Mouse (Mus musculus) liver, embryonic 11.5 days (tissue): Measurements from ENCODE around the gene Nr1h3. TPM values are rescaled to one million over a fixed set of nuclear protein-coding genes. Genes with fewer than 3 reads are reported as not detected.

Experiments
- ATAC-seq: fragments of 200-750 bp; cut with Nextera tagmentation; replicated peaks from 2 replicates; pipeline ENCODE4 v1.8.0; 2017; ENCODE audit warnings: moderate number of reproducible peaks, mild to moderate bottlenecking, moderate TSS enrichment, moderate library complexity; ENCODE audit not compliant: low FRiP score
- DNase-seq: peaks from one replicate; pipeline ENCODE4 v3.0.0-alpha.2; 2017; ENCODE audit warnings: low spot score
- H3K27ac ChIP-seq: fragments of 300-500 bp; sonication (generic); 2 replicates; pipeline ENCODE4 v1.5.1; 2014; ENCODE audit warnings: mild to moderate bottlenecking, low read depth, low read length, control low read depth
- H3K27me3 ChIP-seq: fragments of 300-500 bp; sonication (generic); replicated peaks from 2 replicates; pipeline ENCODE4 v1.6.1; 2014; ENCODE audit warnings: low read length, mixed read lengths; ENCODE audit not compliant: control insufficient read depth, insufficient read depth
- H3K36me3 ChIP-seq: fragments of 300-500 bp; sonication (generic); 2 replicates; pipeline ENCODE4 v1.6.1; 2014; ENCODE audit warnings: mild to moderate bottlenecking, low read length, moderate library complexity, mixed read lengths; ENCODE audit not compliant: control insufficient read depth, insufficient read depth
- H3K4me1 ChIP-seq: fragments of 300-500 bp; sonication (generic); replicated peaks from 2 replicates; pipeline ENCODE4 v1.6.1; 2014; ENCODE audit warnings: low read length, mixed read lengths; ENCODE audit not compliant: control insufficient read depth, insufficient read depth
- H3K4me2 ChIP-seq: fragments of 300-500 bp; sonication (generic); 2 replicates; pipeline ENCODE4 v1.6.1; 2014; ENCODE audit warnings: mild to moderate bottlenecking, control low read depth, moderate library complexity
- H3K4me3 ChIP-seq: fragments of 300-500 bp; sonication (generic); 2 replicates; pipeline ENCODE4 v1.5.1; 2014; ENCODE audit warnings: low read depth, low read length, control low read depth
- H3K9ac ChIP-seq: fragments of 300-500 bp; sonication (generic); 2 replicates; pipeline ENCODE4 v1.6.1; 2014; ENCODE audit warnings: low read depth, low read length, control low read depth
- H3K9me3 ChIP-seq: fragments of 300-500 bp; sonication (generic); 2 replicates; pipeline ENCODE4 v1.6.1; 2016; ENCODE audit warnings: low read length, inconsistent platforms, mixed read lengths; ENCODE audit not compliant: control insufficient read depth
- WGBS: fragments of 180-500 bp; shearing (Covaris S2); extraction: QIAGEN DNeasy Blood & Tissue Kit; methylation state at CpG from one replicate; pipeline ENCODE4 v1.1.7; 2014; 5-methylcytosine and 5-hydroxymethylcytosine counted together
- polyA plus RNA-seq: library from polyadenylated mRNA; unstranded; fragments of >200 nt; fragmentation: Nextera tagmentation; extraction: Ambion mirVana; gene quantifications from 2 replicates; pipeline ENCODE4 v1.2.1, GENCODE M21; 2014

Gene Nr1h3
- polyA plus RNA-seq, 1 experiment from 2014 or later: 14.6 TPM

- no peak for ATAC-seq
- no peaks in the 10 kb centered on the region for H3K4me1 ChIP-seq
- WGBS: 56% methylated on average over 5 of the region's 5 CpGs
- H3K4me2 ChIP-seq: no peak overlapping the region
- no peaks in the 10 kb centered on the region for H3K27me3 ChIP-seq
- H3K9me3 ChIP-seq: no peaks in the 10 kb centered on the region
- no peak for DNase-seq
- H3K9ac ChIP-seq: no peak overlapping the region
- H3K36me3 ChIP-seq: peaks cover 4% of the 10 kb centered on the region; the same call in 1 of the 2 replicates
- H3K4me3 ChIP-seq: no peak overlapping the region
- no peak overlapping the region for H3K27ac ChIP-seq
These were observed 63.3 kb downstream of the Nr1h3 start for GRCm38 (mm10) chr2:91139311-91139710.

GRCm38 (mm10) chr2:91137481-91137880 lies 65.2 kb downstream of the Nr1h3 start:
- no peak overlapping the region for H3K27ac ChIP-seq
- ATAC-seq (no peak), DNase-seq (no peak)
- no peaks in the 10 kb centered on the region for H3K27me3 ChIP-seq
- H3K4me1 ChIP-seq: no peaks in the 10 kb centered on the region
- no peak overlapping the region for H3K4me3 ChIP-seq
- H3K4me2 ChIP-seq: no peak overlapping the region
- H3K9me3 ChIP-seq: no peaks in the 10 kb centered on the region
- 79% methylated on average over 6 of the region's 6 CpGs for WGBS
- H3K9ac ChIP-seq: no peak overlapping the region
- H3K36me3 ChIP-seq: peaks cover 4% of the 10 kb centered on the region; the same call in 1 of the 2 replicates

GRCm38 (mm10) chr2:91136513-91137412 lies 65.9 kb downstream of the Nr1h3 start:
- 77% methylated on average over 11 of the region's 11 CpGs for WGBS
- H3K27ac ChIP-seq: no peak overlapping the region
- H3K4me1 ChIP-seq: no peaks in the 10 kb centered on the region
- no peaks in the 10 kb centered on the region for H3K27me3 ChIP-seq
- H3K4me3 ChIP-seq: no peak overlapping the region
- H3K36me3 ChIP-seq: peaks cover 4% of the 10 kb centered on the region; the same call in 1 of the 2 replicates
- no peaks in the 10 kb centered on the region for H3K9me3 ChIP-seq
- no peak overlapping the region for H3K4me2 ChIP-seq
- no peak for ATAC-seq
- no peak overlapping the region for H3K9ac ChIP-seq
- no peak for DNase-seq

Other genes starting within 250 kb of the Nr1h3 start
- 1.4 and 2.0 TPM in 2 replicates for gene Rapsn, start 167.2 kb downstream of the Nr1h3 start, polyA plus RNA-seq
- gene Psmc3, start 148.8 kb downstream of the Nr1h3 start, polyA plus RNA-seq: 324 and 347 TPM in 2 replicates
- gene Slc39a13, start 132.4 kb downstream of the Nr1h3 start, polyA plus RNA-seq: 19.6 and 20.0 TPM in 2 replicates
- gene Spi1, start 120.4 kb downstream of the Nr1h3 start, polyA plus RNA-seq: 19.5 and 22.7 TPM in 2 replicates
- 1.2 and 5.0 TPM in 2 replicates for gene Mybpc3, start 84.7 kb downstream of the Nr1h3 start, polyA plus RNA-seq
- 13.7 and 14.0 TPM in 2 replicates for gene Madd, start 19.0 kb downstream of the Nr1h3 start, polyA plus RNA-seq
- gene Acp2, start 51 bp upstream of the Nr1h3 start, polyA plus RNA-seq: 16.2 and 17.8 TPM in 2 replicates
- gene Ddb2, start 34.1 kb upstream of the Nr1h3 start, polyA plus RNA-seq: 12.9 and 15.3 TPM in 2 replicates
- gene Pacsin3, start 53.1 kb upstream of the Nr1h3 start, polyA plus RNA-seq: 15.6 and 16.1 TPM in 2 replicates
- gene Arfgap2, start 62.1 kb upstream of the Nr1h3 start, polyA plus RNA-seq: 95.7 and 105 TPM in 2 replicates
- gene 1110051M20Rik, start 241.9 kb upstream of the Nr1h3 start, polyA plus RNA-seq: 23.7 and 24.8 TPM in 2 replicates